Mouse (Mus musculus): ENCODE results near the gene Spsb1. TPM values are rescaled to one million over a fixed set of nuclear protein-coding genes. Genes with fewer than 3 reads are reported as not detected.

Spsb1 gene
- total and polyA plus RNA-seq, 3 experiments = 0.04 to 0.19 (median 0.07) TPM

DNA sequence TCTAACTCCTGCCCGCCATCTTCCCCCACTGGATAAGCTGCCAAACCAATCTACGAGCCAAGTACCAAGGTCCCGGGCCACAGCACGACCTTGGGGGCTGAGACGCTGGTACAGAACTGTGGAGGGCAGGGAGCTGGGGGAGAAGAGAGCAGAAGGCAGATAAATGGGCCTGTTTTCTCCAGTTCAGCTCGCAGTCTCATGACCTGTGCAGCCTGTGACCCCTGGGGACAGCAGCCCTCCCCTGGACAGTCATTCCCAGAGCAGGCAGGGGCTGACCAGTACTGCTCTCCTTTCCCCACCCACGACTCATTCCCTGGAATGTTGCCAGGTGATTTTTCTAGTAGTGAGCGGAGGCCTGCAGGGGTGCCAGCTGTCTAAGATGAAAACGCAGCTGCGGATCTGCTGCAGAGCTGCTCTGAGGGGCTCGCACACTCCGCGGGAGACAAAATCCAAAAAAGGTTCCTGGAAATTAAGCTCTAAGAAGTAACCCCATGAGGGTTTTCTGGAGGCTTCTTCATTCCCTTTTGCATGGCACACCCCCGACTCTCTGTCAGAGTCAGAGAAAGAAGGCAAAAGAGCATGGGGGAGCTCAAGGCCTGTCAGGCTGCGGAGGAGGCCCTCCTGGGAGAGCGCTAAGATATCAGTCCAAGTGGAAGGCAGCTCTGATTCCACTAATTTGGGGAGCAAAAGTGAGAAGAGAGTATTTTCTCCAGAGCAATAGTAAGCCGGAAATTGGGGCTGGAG lies 23.1 kb upstream of the Spsb1 start:
- dilution Hi-C loops (cut with MboI; ENCODE audit: extremely low pct_ligation_motif_present, extremely low pct_unique_long_range_greater_than_20kb, low sequenced_read_pairs) (no loop called here), in situ Hi-C loops (cut with MboI; ENCODE audit: low pct_ligation_motif_present, low pct_unique_long_range_greater_than_20kb, low sequenced_read_pairs) (no loop called here)
- H3K27ac ChIP-seq (ENCODE audit: insufficient read depth, low read depth) = no peak overlapping the region
- no peak overlapping the region for H3K9ac ChIP-seq (ENCODE audit: insufficient read depth, low read depth)
- H3K4me2 ChIP-seq (ENCODE audit: insufficient read depth, low read depth, poor library complexity, severe bottlenecking) = no peak overlapping the region
- no peaks in the 10 kb centered on the region for H3K79me2 ChIP-seq (replicated peaks; ENCODE audit: control insufficient read depth, extremely low read depth, insufficient read depth, poor library complexity, severe bottlenecking)
- H3K27me3 ChIP-seq (replicated peaks) = no peaks in the 10 kb centered on the region
- no peak overlapping the region for H3K4me3 ChIP-seq (replicated peaks in 1 of 3; ENCODE audit: low read depth in 2 of 3, low read length in 2 of 3, poor library complexity in 1 of 3)
- no peaks in the 10 kb centered on the region for H3K9me3 ChIP-seq (replicated peaks; ENCODE audit: low read length)
- H3K4me1 ChIP-seq (ENCODE audit: control insufficient read depth in 1 of 2, insufficient read depth in 2 of 2) = peaks cover 0 to 11% of the 10 kb centered on the region in 2 experiments; a peak in 2 of 4 replicates
- peaks cover 24 to 38% of the 10 kb centered on the region in 2 experiments for H3K36me3 ChIP-seq (replicated peaks in 1 of 2; ENCODE audit: control insufficient read depth in 1 of 2, insufficient read depth in 1 of 2, low read length in 1 of 2)
- TF ChIP-seq MAX (IDR thresholded peaks at IDR 0.05; ENCODE audit: low read length) = no peak
- no peak for TF ChIP-seq CHD1 (IDR thresholded peaks at IDR 0.05; ENCODE audit: low read depth, low read length)
- DNase-seq (ENCODE audit: extremely low read depth) = no peak

DNA sequence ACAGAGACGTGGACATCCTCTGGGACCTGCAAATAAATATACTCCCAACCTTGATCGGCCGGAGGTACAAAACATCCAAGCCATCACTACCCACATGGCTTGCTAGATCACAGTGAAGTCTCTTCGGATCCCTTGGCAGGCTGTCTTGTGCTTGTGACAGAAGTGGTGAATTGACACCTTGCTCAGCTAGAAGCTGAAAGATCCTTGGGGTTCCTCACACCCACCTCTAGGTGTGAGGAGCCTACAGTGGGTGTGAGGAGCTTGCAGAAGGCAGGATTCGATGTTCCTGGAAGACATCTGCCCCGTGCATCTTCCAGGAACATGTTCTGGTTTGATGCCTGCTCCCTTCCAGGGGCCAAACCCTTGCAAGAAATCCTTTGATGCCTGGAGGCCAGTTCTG lies 22.3 kb upstream of the Spsb1 start:
- Histone ChIP-seq H3K9me3 (replicated peaks; ENCODE audit: low read length) (no peaks in the 10 kb centered on the region), H3K4me2 (ENCODE audit: insufficient read depth, low read depth, poor library complexity, severe bottlenecking) (no peak overlapping the region), H3K9ac (ENCODE audit: insufficient read depth, low read depth) (no peak overlapping the region), H3K27me3 (replicated peaks) (no peaks in the 10 kb centered on the region), H3K4me1 (ENCODE audit: control insufficient read depth in 1 of 2, insufficient read depth in 2 of 2) (peaks cover 0 to 11% of the 10 kb centered on the region in 2 experiments; a peak in 2 of 4 replicates), H3K27ac (ENCODE audit: insufficient read depth, low read depth) (no peak overlapping the region), H3K79me2 (replicated peaks; ENCODE audit: control insufficient read depth, extremely low read depth, insufficient read depth, poor library complexity, severe bottlenecking) (no peaks in the 10 kb centered on the region), H3K36me3 (replicated peaks in 1 of 2; ENCODE audit: control insufficient read depth in 1 of 2, insufficient read depth in 1 of 2, low read length in 1 of 2) (peaks cover 16 to 30% of the 10 kb centered on the region in 2 experiments), H3K4me3 (replicated peaks in 1 of 3; ENCODE audit: low read depth in 2 of 3, low read length in 2 of 3, poor library complexity in 1 of 3) (no peak overlapping the region)
- dilution Hi-C loops (cut with MboI; ENCODE audit: extremely low pct_ligation_motif_present, extremely low pct_unique_long_range_greater_than_20kb, low sequenced_read_pairs) = no loop called here
- no peak for DNase-seq (ENCODE audit: extremely low read depth)
- in situ Hi-C loops (cut with MboI; ENCODE audit: low pct_ligation_motif_present, low pct_unique_long_range_greater_than_20kb, low sequenced_read_pairs) = no loop called here
- no peak for TF ChIP-seq ZNF384 (IDR thresholded peaks at IDR 0.05; ENCODE audit: low read depth, low read length)
- TF ChIP-seq EP300 (IDR thresholded peaks at IDR 0.05; ENCODE audit: low read length) = no peak

DNA sequence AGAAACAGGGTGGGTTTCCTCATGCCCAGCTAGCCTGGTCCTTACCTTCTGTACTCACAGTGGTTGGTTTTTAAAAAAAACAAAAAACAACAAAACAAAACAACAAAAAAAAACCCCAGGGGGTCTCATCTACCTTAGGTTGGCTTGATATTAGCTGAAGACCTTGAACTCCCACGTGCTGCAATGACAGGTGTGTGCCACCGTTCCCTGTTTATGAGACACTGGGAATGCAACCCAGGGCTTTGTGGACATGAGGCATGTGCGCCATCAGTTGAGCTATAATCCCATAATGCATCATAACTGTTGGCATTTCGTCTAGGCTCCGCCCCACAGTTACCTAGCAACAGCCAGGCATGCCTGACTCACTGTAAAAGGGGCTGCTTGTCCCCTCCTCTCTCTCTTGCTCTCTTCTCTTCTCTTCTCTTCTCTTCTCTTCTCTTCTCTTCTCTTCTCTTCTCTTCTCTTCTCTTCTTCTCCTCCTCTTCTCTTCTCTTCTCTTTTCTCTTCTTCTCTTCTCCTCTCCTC lies 20.9 kb upstream of the Spsb1 start:
- no peak overlapping the region for H3K9ac ChIP-seq (ENCODE audit: insufficient read depth, low read depth)
- H3K27me3 ChIP-seq (replicated peaks) = no peaks in the 10 kb centered on the region
- no peak overlapping the region for H3K4me2 ChIP-seq (ENCODE audit: insufficient read depth, low read depth, poor library complexity, severe bottlenecking)
- peaks cover 2 to 17% of the 10 kb centered on the region in 2 experiments for H3K36me3 ChIP-seq (replicated peaks in 1 of 2; ENCODE audit: control insufficient read depth in 1 of 2, insufficient read depth in 1 of 2, low read length in 1 of 2)
- no peak overlapping the region for H3K4me3 ChIP-seq (replicated peaks in 1 of 3; ENCODE audit: low read depth in 2 of 3, low read length in 2 of 3, poor library complexity in 1 of 3)
- DNase-seq (ENCODE audit: extremely low read depth) = no peak
- no peak for TF ChIP-seq ETS1 (conservative IDR thresholded peaks at IDR 0.05; ENCODE audit: low read depth, low read length)
- TF ChIP-seq ELF1 (IDR thresholded peaks at IDR 0.05; ENCODE audit: low read depth, low read length) = no peak
- no peak for TF ChIP-seq IRF4 (IDR thresholded peaks at IDR 0.05; ENCODE audit: low read depth, low read length)
- no peak for TF ChIP-seq ZNF384 (IDR thresholded peaks at IDR 0.05; ENCODE audit: low read depth, low read length)
- no peak for TF ChIP-seq MYC (IDR thresholded peaks at IDR 0.05; ENCODE audit: low read depth, low read length)
- TF ChIP-seq NRF1 (IDR thresholded peaks at IDR 0.05; ENCODE audit: low read depth, low read length) = no peak
- TF ChIP-seq RCOR1 (conservative IDR thresholded peaks at IDR 0.05; ENCODE audit: low read depth, low read length) = no peak
- no peak for TF ChIP-seq MXI1 (IDR thresholded peaks at IDR 0.05; ENCODE audit: low read depth, low read length)
- no peak for TF ChIP-seq POLR2AphosphoS2 (IDR thresholded peaks at IDR 0.05; ENCODE audit: low read depth, low read length)
- no peak for TF ChIP-seq JUN (IDR thresholded peaks at IDR 0.05; ENCODE audit: insufficient read depth, low read depth, low read length)
- no peak for TF ChIP-seq ZC3H11A (IDR thresholded peaks at IDR 0.05; ENCODE audit: low read depth, low read length)
- H3K27ac ChIP-seq (ENCODE audit: insufficient read depth, low read depth) = no peak overlapping the region
- H3K9me3 ChIP-seq (replicated peaks; ENCODE audit: low read length) = no peaks in the 10 kb centered on the region
- peaks cover 0 to 11% of the 10 kb centered on the region in 2 experiments; a peak in 2 of 4 replicates for H3K4me1 ChIP-seq (ENCODE audit: control insufficient read depth in 1 of 2, insufficient read depth in 2 of 2)
- in situ Hi-C loops (cut with MboI; ENCODE audit: low pct_ligation_motif_present, low pct_unique_long_range_greater_than_20kb, low sequenced_read_pairs) = no loop called here
- no peaks in the 10 kb centered on the region for H3K79me2 ChIP-seq (replicated peaks; ENCODE audit: control insufficient read depth, extremely low read depth, insufficient read depth, poor library complexity, severe bottlenecking)
- dilution Hi-C loops (cut with MboI; ENCODE audit: extremely low pct_ligation_motif_present, extremely low pct_unique_long_range_greater_than_20kb, low sequenced_read_pairs) = no loop called here
